Mouse (Mus musculus) liver, postnatal 0 days (tissue): Measurements from ENCODE around the gene Mier3. TPM values are rescaled to one million over a fixed set of nuclear protein-coding genes. Genes with fewer than 3 reads are reported as not detected.

ENCODE experiments used
- ATAC-seq: fragments of 200-750 bp; cut with Nextera tagmentation; 2 replicates; pipeline ENCODE4 v1.8.0; 2017; ENCODE audit warnings: mild to moderate bottlenecking, moderate library complexity
- DNase-seq: peaks from one replicate; pipeline ENCODE4 v3.0.0-alpha.2; 2016
- H3K27ac ChIP-seq: fragments of 300-500 bp; sonication (generic); 2 replicates; pipeline ENCODE4 v1.5.1; 2014; ENCODE audit warnings: antibody characterized with exemption, moderate library complexity, mild to moderate bottlenecking, low read depth
- H3K27me3 ChIP-seq: fragments of 300-500 bp; sonication (generic); 2 replicates; pipeline ENCODE4 v1.6.1; 2014; ENCODE audit warnings: low read length, control low read depth, mixed read lengths; ENCODE audit not compliant: insufficient read depth
- H3K36me3 ChIP-seq: fragments of 300-500 bp; sonication (generic); replicated peaks from 2 replicates; pipeline ENCODE4 v1.6.1; 2014; ENCODE audit warnings: mild to moderate bottlenecking, control low read depth, low read length, moderate library complexity, mixed read lengths; ENCODE audit not compliant: insufficient read depth
- H3K4me1 ChIP-seq: fragments of 300-500 bp; sonication (generic); 2 replicates; pipeline ENCODE4 v1.6.1; 2014; ENCODE audit warnings: antibody characterized with exemption, mild to moderate bottlenecking, control low read depth; ENCODE audit not compliant: insufficient read depth
- H3K4me2 ChIP-seq: fragments of 300-500 bp; sonication (generic); 2 replicates; pipeline ENCODE4 v1.6.1; 2014; ENCODE audit warnings: low read depth, mild to moderate bottlenecking, low read length, moderate library complexity, mixed read lengths
- H3K4me3 ChIP-seq: fragments of 300-500 bp; sonication (generic); 2 replicates; pipeline ENCODE4 v1.5.1; 2014; ENCODE audit warnings: low read depth, low read length
- H3K9ac ChIP-seq: fragments of 300-500 bp; sonication (generic); replicated peaks from 2 replicates; pipeline ENCODE4 v1.6.1; 2014; ENCODE audit warnings: mild to moderate bottlenecking, moderate library complexity
- H3K9me3 ChIP-seq: fragments of 300-500 bp; sonication (generic); 2 replicates; pipeline ENCODE4 v1.6.1; 2016; ENCODE audit warnings: mild to moderate bottlenecking, control low read depth, low read length, mixed read lengths
- CTCF ChIP-seq: sonication (generic); IDR thresholded peaks from 2 replicates; pipeline ENCODE4 v1.5.1; 2016; ENCODE audit warnings: antibody characterized with exemption, low read depth
- EP300 ChIP-seq: IDR thresholded peaks from 2 replicates; pipeline ENCODE4 v1.6.1; 2016; ENCODE audit warnings: antibody characterized with exemption, low read depth, mild to moderate bottlenecking
- WGBS: fragments of 180-500 bp; shearing (Covaris S2); extraction: QIAGEN DNeasy Blood & Tissue Kit; methylation state at CpG from one replicate; pipeline ENCODE4 v1.1.7; 2014; ENCODE audit not compliant: insufficient replicate concordance; 5-methylcytosine and 5-hydroxymethylcytosine counted together
- polyA plus RNA-seq: library from polyadenylated mRNA; unstranded; fragments of >200 nt; fragmentation: Nextera tagmentation; extraction: Ambion mirVana; gene quantifications from 2 replicates; pipeline ENCODE4 v1.2.1, GENCODE M21; 2015

Mier3 gene
- polyA plus RNA-seq, 1 experiment from 2014 or later: 8.0 TPM

- H3K27ac ChIP-seq: no peak overlapping the region
- no peak for ATAC-seq
- no peak overlapping the region for H3K4me2 ChIP-seq
Observed at GRCm38 (mm10) chr13:111659430-111659829, 21.3 kb upstream of the Mier3 start.

DNA sequence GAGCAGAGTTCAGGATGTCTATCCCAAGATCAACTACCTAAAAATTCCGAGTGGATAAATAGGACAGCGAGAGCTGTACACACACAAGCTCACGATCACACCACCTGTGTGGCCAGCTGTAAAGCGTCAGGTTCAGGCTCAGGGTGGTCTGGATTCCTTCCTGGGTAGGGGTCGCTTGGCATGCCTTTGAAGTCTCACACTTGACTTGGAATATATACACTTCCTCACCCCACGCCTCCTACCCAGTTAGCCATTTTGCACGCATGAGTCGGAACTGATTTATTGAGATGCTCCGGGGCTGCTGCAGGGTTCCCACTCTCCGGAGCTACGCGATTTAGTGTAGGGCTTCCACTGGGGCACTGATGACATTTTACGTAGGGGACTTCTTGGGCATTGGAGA, 20.7 kb upstream of the Mier3 start:
- H3K4me3 ChIP-seq: no peak overlapping the region
- TF ChIP-seq CTCF (no peak), EP300 (no peak)
- H3K36me3 ChIP-seq: no peaks in the 10 kb centered on the region
- no peak for ATAC-seq
- H3K9me3 ChIP-seq: no peaks in the 10 kb centered on the region
- H3K27me3 ChIP-seq: no peaks in the 10 kb centered on the region
- 81% methylated on average over 13 of the region's 13 CpGs for WGBS
- H3K4me2 ChIP-seq: no peak overlapping the region
- H3K27ac ChIP-seq: no peak overlapping the region
- DNase-seq: no peak
- peaks cover 27% of the 10 kb centered on the region for H3K4me1 ChIP-seq
- H3K9ac ChIP-seq: no peak overlapping the region

More at GRCm38 (mm10) chr13:111659430-111659829, 21.3 kb upstream of the Mier3 start:
- Histone ChIP-seq H3K9ac (no peak overlapping the region), H3K4me1 (peaks cover 30% of the 10 kb centered on the region), H3K4me3 (no peak overlapping the region), H3K36me3 (no peaks in the 10 kb centered on the region), H3K27me3 (no peaks in the 10 kb centered on the region), H3K9me3 (no peaks in the 10 kb centered on the region)
- DNase-seq: no peak
- WGBS: 79% methylated on average over 8 of the region's 8 CpGs
- no peak for TF ChIP-seq EP300
- no peak for TF ChIP-seq CTCF

- 64% methylated on average over 3 of the region's 3 CpGs for WGBS
- peaks cover 22% of the 10 kb centered on the region for H3K4me1 ChIP-seq
Observed at GRCm38 (mm10) chr13:111660556-111660955, 20.2 kb upstream of the Mier3 start.

DNA sequence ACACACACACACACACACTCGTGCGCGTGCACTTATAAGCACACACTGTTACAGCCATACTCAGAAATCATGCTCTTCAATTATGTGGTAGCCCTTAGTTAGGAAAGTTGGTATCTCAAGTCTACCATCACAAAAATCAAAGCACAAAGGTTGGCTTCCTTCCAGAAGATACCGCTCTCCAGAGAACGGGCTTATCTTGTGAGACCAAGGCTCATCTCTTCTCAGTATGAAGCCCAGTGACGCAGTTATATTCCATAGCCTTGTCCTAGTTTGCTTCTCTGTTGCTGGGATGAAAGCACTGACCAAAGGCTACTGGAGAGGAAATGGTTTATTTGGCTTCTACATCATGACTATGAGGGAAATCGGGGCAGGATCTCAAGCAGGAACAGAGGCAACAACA, 12.8 kb upstream of the Mier3 start:
- 78% methylated on average over 7 of the region's 7 CpGs for WGBS
- TF ChIP-seq CTCF (no peak), EP300 (no peak)
- no peak overlapping the region for H3K4me2 ChIP-seq
- H3K36me3 ChIP-seq: no peaks in the 10 kb centered on the region
- DNase-seq (no peak), ATAC-seq (no peak)
- H3K4me1 ChIP-seq: no peaks in the 10 kb centered on the region
- H3K9ac ChIP-seq: no peak overlapping the region
- H3K27ac ChIP-seq: no peak overlapping the region
- no peak overlapping the region for H3K4me3 ChIP-seq
- H3K27me3 ChIP-seq: no peaks in the 10 kb centered on the region
- H3K9me3 ChIP-seq: no peaks in the 10 kb centered on the region

More at GRCm38 (mm10) chr13:111660556-111660955, 20.2 kb upstream of the Mier3 start:
- no peak for ATAC-seq
- Histone ChIP-seq H3K4me2 (no peak overlapping the region), H3K36me3 (no peaks in the 10 kb centered on the region), H3K27ac (no peak overlapping the region), H3K9ac (no peak overlapping the region), H3K27me3 (no peaks in the 10 kb centered on the region), H3K9me3 (no peaks in the 10 kb centered on the region), H3K4me3 (no peak overlapping the region)
- TF ChIP-seq CTCF: no peak
- no peak for TF ChIP-seq EP300
- no peak for DNase-seq

- no peaks in the 10 kb centered on the region for H3K9me3 ChIP-seq
- 71% methylated on average over 3 of the region's 3 CpGs for WGBS
- H3K27me3 ChIP-seq: no peaks in the 10 kb centered on the region
- ATAC-seq: no peak
- TF ChIP-seq EP300 (no peak), CTCF (no peak)
- H3K27ac ChIP-seq: no peak overlapping the region
- no peak for DNase-seq
- no peak overlapping the region for H3K9ac ChIP-seq
- no peaks in the 10 kb centered on the region for H3K36me3 ChIP-seq
- H3K4me2 ChIP-seq: no peak overlapping the region
- no peaks in the 10 kb centered on the region for H3K4me1 ChIP-seq
- no peak overlapping the region for H3K4me3 ChIP-seq
Observed at GRCm38 (mm10) chr13:111676841-111677240, 3.9 kb upstream of the Mier3 start.

DNA sequence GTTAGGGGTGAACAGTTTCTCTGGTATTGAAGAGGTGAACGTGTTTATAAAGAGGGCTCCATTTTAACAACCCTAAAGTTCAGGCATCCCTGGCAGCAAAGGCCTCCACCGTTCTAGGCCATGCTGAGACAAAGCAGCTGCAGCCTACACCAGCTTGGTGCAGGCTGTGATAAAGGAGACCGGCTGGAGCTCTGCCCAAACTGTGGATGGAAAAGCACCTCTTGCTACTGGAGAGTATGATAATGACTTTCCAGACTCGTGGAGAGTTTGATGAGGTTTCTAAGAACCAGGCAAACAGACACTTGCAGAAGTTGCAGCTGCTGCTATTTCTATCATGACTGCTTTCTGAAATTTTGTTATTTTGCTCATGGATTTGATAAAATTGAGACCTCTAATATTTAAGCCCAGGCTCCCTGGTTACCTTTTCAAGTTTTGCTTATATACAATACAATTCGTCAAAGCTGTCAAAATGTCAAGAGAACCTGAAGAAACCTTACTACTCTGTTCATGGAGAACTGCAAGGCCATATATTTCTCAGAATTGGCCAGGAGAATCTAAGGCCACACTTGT, 3.4 kb downstream of the Mier3 start:
- 55% methylated on average over 5 of the region's 5 CpGs for WGBS
- peak overlapping the region; percentile 56 for H3K27ac ChIP-seq
- peak overlapping the region; percentile 94; the same call in 1 of the 2 replicates for H3K4me2 ChIP-seq
- peaks cover 6% of the 10 kb centered on the region for H3K4me1 ChIP-seq
- no peaks in the 10 kb centered on the region for H3K9me3 ChIP-seq
- ATAC-seq (peak; percentile 31), DNase-seq (peak; percentile 61)
- H3K27me3 ChIP-seq: no peaks in the 10 kb centered on the region
- peaks cover 5% of the 10 kb centered on the region; the same call in 1 of the 2 replicates for H3K36me3 ChIP-seq
- H3K4me3 ChIP-seq: no peak overlapping the region
- no peak overlapping the region for H3K9ac ChIP-seq
- TF ChIP-seq EP300 (peak; percentile 85), CTCF (no peak)
